Mouse (Mus musculus) MEL (cell line): ENCODE data around the gene Zar1l. TPM values are rescaled to one million over a fixed set of nuclear protein-coding genes. Genes with fewer than 3 reads are reported as not detected.

ENCODE experiments used
- DNase-seq: peaks from one replicate; pipeline ENCODE4 v3.0.0; 2011; ENCODE audit warnings: low read depth, low spot score
- H3K27ac ChIP-seq: 2 replicates; pipeline ENCODE4 v1.5.1; 2012; ENCODE audit warnings: low read depth, mild to moderate bottlenecking, control low read depth, low read length, moderate library complexity; ENCODE audit not compliant: control insufficient read depth
- H3K27me3 ChIP-seq, 2 experiments: fragments of 150-350 bp in 1 of 2; sonication (generic) in 1 of 2; 2 replicates each; pipeline ENCODE4 v1.6.1; 2012; ENCODE audit warnings: low read length in 2 of 2, mild to moderate bottlenecking in 2 of 2, improper control_type of control experiment in 1 of 2, moderate library complexity in 1 of 2; ENCODE audit not compliant: insufficient read depth in 2 of 2, control insufficient read depth in 1 of 2
- H3K36me3 ChIP-seq, 2 experiments: 2 replicates each; pipeline ENCODE4 v1.6.1; 2012 to 2014; ENCODE audit warnings: low read length in 2 of 2, improper control_type of control experiment in 1 of 2, inconsistent platforms in 1 of 2, mild to moderate bottlenecking in 1 of 2; ENCODE audit not compliant: insufficient read depth in 2 of 2, control insufficient read depth in 1 of 2
- H3K4me1 ChIP-seq, 2 experiments: fragments of 150-350 bp in 1 of 2; sonication (generic) in 1 of 2; 2 replicates each; pipeline ENCODE4 v1.6.1; 2012; ENCODE audit warnings: low read length in 2 of 2, improper control_type of control experiment in 1 of 2, mild to moderate bottlenecking in 1 of 2; ENCODE audit not compliant: insufficient read depth in 2 of 2, control insufficient read depth in 1 of 2
- H3K4me3 ChIP-seq, 2 experiments: fragments of 150-350 bp in 1 of 2; sonication (generic) in 1 of 2; 2 replicates each; pipeline ENCODE4 v1.5.1; 2012; ENCODE audit warnings: low read depth in 2 of 2, low read length in 2 of 2, mild to moderate bottlenecking in 2 of 2, moderate library complexity in 2 of 2, control low read depth in 1 of 2, improper control_type of control experiment in 1 of 2; ENCODE audit not compliant: control insufficient read depth in 1 of 2, insufficient read depth in 1 of 2
- H3K79me2 ChIP-seq: 2 replicates; pipeline ENCODE4 v1.6.1; 2012; ENCODE audit warnings: mild to moderate bottlenecking, low read length, moderate library complexity; ENCODE audit not compliant: control insufficient read depth, poor library complexity, insufficient read depth
- H3K9ac ChIP-seq: 2 replicates; pipeline ENCODE4 v1.6.1; 2012; ENCODE audit warnings: low read depth, mild to moderate bottlenecking, control low read depth, low read length, moderate library complexity; ENCODE audit not compliant: control insufficient read depth, poor library complexity, severe bottlenecking
- H3K9me3 ChIP-seq: fragments of 150-350 bp; sonication (generic); replicated peaks from 2 replicates; pipeline ENCODE4 v1.6.1; 2012; ENCODE audit warnings: mild to moderate bottlenecking, low read length, improper control_type of control experiment, moderate library complexity; ENCODE audit not compliant: insufficient read depth
- BHLHE40 ChIP-seq: IDR thresholded peaks from 2 replicates; pipeline ENCODE4 v1.6.1; 2012; ENCODE audit warnings: low read depth, mild to moderate bottlenecking, inconsistent platforms, low read length, improper control_type of control experiment, borderline replicate concordance
- CHD2 ChIP-seq: IDR thresholded peaks from 2 replicates; pipeline ENCODE4 v1.6.1; 2011; ENCODE audit warnings: low read length, improper control_type of control experiment
- CTCF ChIP-seq, 3 experiments: IDR thresholded peaks in 2 of 3; conservative IDR thresholded peaks in 1 of 3; 2 replicates each; pipeline ENCODE4 v1.5.1; 2011 to 2012; ENCODE audit warnings: low read length in 3 of 3, low read depth in 2 of 3, mild to moderate bottlenecking in 2 of 3, improper control_type of control experiment in 1 of 3, inconsistent platforms in 1 of 3, mixed read lengths in 1 of 3, moderate library complexity in 1 of 3; ENCODE audit not compliant: control insufficient read depth in 1 of 3, insufficient read depth in 1 of 3, poor library complexity in 1 of 3, severe bottlenecking in 1 of 3
- ELF1 ChIP-seq: IDR thresholded peaks from 2 replicates; pipeline ENCODE4 v1.6.1; 2014; ENCODE audit warnings: low read depth, mild to moderate bottlenecking, inconsistent platforms, low read length, improper control_type of control experiment, moderate library complexity
- EP300 ChIP-seq, 2 experiments: IDR thresholded peaks; 2 replicates each; pipeline ENCODE4 v1.6.1; 2011; ENCODE audit warnings: improper control_type of control experiment in 2 of 2, low read length in 2 of 2, low read depth in 1 of 2, mild to moderate bottlenecking in 1 of 2
- ETS1 ChIP-seq: IDR thresholded peaks from 2 replicates; pipeline ENCODE4 v1.6.1; 2012; ENCODE audit warnings: low read depth, mild to moderate bottlenecking, inconsistent platforms, low read length, improper control_type of control experiment, moderate library complexity
- HCFC1 ChIP-seq: IDR thresholded peaks from 2 replicates; pipeline ENCODE4 v1.6.1; 2012; ENCODE audit warnings: low read depth, mild to moderate bottlenecking, inconsistent platforms, low read length, improper control_type of control experiment, moderate library complexity
- MAZ ChIP-seq: IDR thresholded peaks from 2 replicates; pipeline ENCODE4 v1.6.1; 2012; ENCODE audit warnings: low read depth, mild to moderate bottlenecking, inconsistent platforms, low read length, improper control_type of control experiment
- MXI1 ChIP-seq: IDR thresholded peaks from 2 replicates; pipeline ENCODE4 v1.6.1; 2011; ENCODE audit warnings: mild to moderate bottlenecking, low read depth, low read length, improper control_type of control experiment
- MYB ChIP-seq: IDR thresholded peaks from 2 replicates; pipeline ENCODE4 v1.6.1; 2011; ENCODE audit warnings: mild to moderate bottlenecking, low read depth, low read length, improper control_type of control experiment
- NRF1 ChIP-seq: IDR thresholded peaks from 2 replicates; pipeline ENCODE4 v1.6.1; 2014; ENCODE audit warnings: low read depth, mild to moderate bottlenecking, inconsistent platforms, low read length, improper control_type of control experiment, moderate library complexity; ENCODE audit not compliant: poor library complexity, insufficient read depth, severe bottlenecking
- POLR2A ChIP-seq, 2 experiments: IDR thresholded peaks; 2 replicates each; pipeline ENCODE4 v1.6.1; 2011 to 2012; ENCODE audit warnings: low read length in 2 of 2, mild to moderate bottlenecking in 2 of 2, control low read depth in 1 of 2, improper control_type of control experiment in 1 of 2, low read depth in 1 of 2, moderate library complexity in 1 of 2; ENCODE audit not compliant: control insufficient read depth in 1 of 2, insufficient read depth in 1 of 2, poor library complexity in 1 of 2
- POLR2AphosphoS2 ChIP-seq: IDR thresholded peaks from 2 replicates; pipeline ENCODE4 v1.6.1; 2011; ENCODE audit warnings: low read length, improper control_type of control experiment
- RAD21 ChIP-seq: IDR thresholded peaks from 2 replicates; pipeline ENCODE4 v1.6.1; 2011; ENCODE audit warnings: mild to moderate bottlenecking, low read depth, low read length, improper control_type of control experiment
- RCOR1 ChIP-seq: IDR thresholded peaks from 2 replicates; pipeline ENCODE4 v1.6.1; 2012; ENCODE audit warnings: low read depth, mild to moderate bottlenecking, inconsistent platforms, low read length, improper control_type of control experiment
- SIN3A ChIP-seq: IDR thresholded peaks from 2 replicates; pipeline ENCODE4 v1.6.1; 2012; ENCODE audit warnings: low read length, improper control_type of control experiment, inconsistent platforms
- TBP ChIP-seq: IDR thresholded peaks from 2 replicates; pipeline ENCODE4 v1.8.0; 2011; ENCODE audit warnings: low read depth, low read length, improper control_type of control experiment
- TCF12 ChIP-seq: IDR thresholded peaks from 2 replicates; pipeline ENCODE4 v1.6.1; 2014; ENCODE audit warnings: low read depth, mild to moderate bottlenecking, inconsistent platforms, low read length, improper control_type of control experiment, moderate library complexity
- UBTF ChIP-seq: IDR thresholded peaks from 2 replicates; pipeline ENCODE4 v1.6.1; 2012; ENCODE audit warnings: low read depth, mild to moderate bottlenecking, inconsistent platforms, low read length, improper control_type of control experiment, moderate library complexity, borderline replicate concordance; ENCODE audit not compliant: insufficient read depth
- USF1 ChIP-seq: IDR thresholded peaks from 2 replicates; pipeline ENCODE4 v1.6.1; 2014; ENCODE audit warnings: low read depth, mild to moderate bottlenecking, inconsistent platforms, low read length, improper control_type of control experiment, moderate library complexity
- USF2 ChIP-seq, 2 experiments: IDR thresholded peaks; 2 replicates each; pipeline ENCODE4 v1.6.1; 2011 to 2012; ENCODE audit warnings: improper control_type of control experiment in 2 of 2, low read length in 2 of 2, borderline replicate concordance in 1 of 2, inconsistent platforms in 1 of 2, low read depth in 1 of 2, mild to moderate bottlenecking in 1 of 2; ENCODE audit not compliant: insufficient read depth in 1 of 2
- ZC3H11A ChIP-seq: IDR thresholded peaks from 2 replicates; pipeline ENCODE4 v1.6.1; 2012; ENCODE audit warnings: low read depth, mild to moderate bottlenecking, inconsistent platforms, low read length, improper control_type of control experiment
- ZKSCAN1 ChIP-seq: IDR thresholded peaks from 2 replicates; pipeline ENCODE4 v1.6.1; 2012; ENCODE audit warnings: low read depth, mild to moderate bottlenecking, inconsistent platforms, low read length, improper control_type of control experiment, moderate library complexity
- ZMIZ1 ChIP-seq: IDR thresholded peaks from 2 replicates; pipeline ENCODE4 v1.6.1; 2012; ENCODE audit warnings: low read depth, mild to moderate bottlenecking, inconsistent platforms, low read length, improper control_type of control experiment, moderate library complexity
- polyA plus RNA-seq, 2 experiments: library from polyadenylated mRNA; stranded (reverse) in 1 of 2; unstranded in 1 of 2; fragments of >175 nt in 1 of 2; fragments of >200 nt in 1 of 2; gene quantifications; 2 replicates each; pipeline versions ENCODE4 v1.2.1 to v1.2.4; 2012; ENCODE audit warnings: low replicate concordance in 2 of 2, low read depth in 1 of 2; ENCODE audit not compliant: insufficient read length in 2 of 2, insufficient read depth in 1 of 2, missing spikeins in 1 of 2
- total RNA-seq: library from RNA; depleted of rRNA; stranded (reverse); fragments of 300-350 nt; gene quantifications from 2 replicates; pipeline ENCODE4 v1.2.3, GENCODE M21; 2012

Zar1l gene
- total and polyA plus RNA-seq, 3 experiments: not detected

GRCm38 (mm10) chr5:150478612-150479011, 39.4 kb downstream of the Zar1l start:
- Histone ChIP-seq H3K9ac (no peak overlapping the region), H3K4me1 (no peaks in the 10 kb centered on the region), H3K4me3 (no peak overlapping the region), H3K27me3 (no peaks in the 10 kb centered on the region), H3K27ac (no peak overlapping the region), H3K9me3 (no peaks in the 10 kb centered on the region), H3K36me3 (no peaks in the 10 kb centered on the region)
- DNase-seq: no peak
- no peak for TF ChIP-seq TCF12
- TF ChIP-seq MYB: no peak
- no peak for TF ChIP-seq BHLHE40
- no peak for TF ChIP-seq USF1
- TF ChIP-seq POLR2A (IDR thresholded peaks at IDR 0.05; ENCODE audit: control insufficient read depth in 1 of 2, insufficient read depth in 1 of 2, low read depth in 1 of 2, low read length in 2 of 2, poor library complexity in 1 of 2): no peak
- no peak for TF ChIP-seq EP300 (IDR thresholded peaks at IDR 0.05; ENCODE audit: low read depth in 1 of 2, low read length in 2 of 2)
- no peak for TF ChIP-seq ETS1
- TF ChIP-seq SIN3A: no peak
- no peak for TF ChIP-seq NRF1
- no peak for TF ChIP-seq ZKSCAN1
- no peak for TF ChIP-seq RAD21
- TF ChIP-seq ZMIZ1: no peak
- TF ChIP-seq MAZ: no peak
- TF ChIP-seq, all 39 proteins: peak for 0
- no peaks in the 10 kb centered on the region for H3K79me2 ChIP-seq

- H3K79me2 ChIP-seq: no peaks in the 10 kb centered on the region
- TF ChIP-seq TCF12 (no peak), ELF1 (no peak), ETS1 (no peak), MYB (no peak), UBTF (no peak), TBP (no peak), BHLHE40 (no peak), MXI1 (no peak), ZKSCAN1 (no peak), POLR2AphosphoS2 (no peak), CHD2 (no peak), NRF1 (no peak), RCOR1 (no peak), CTCF (IDR thresholded peaks at IDR 0.05 in 2 of 3, conservative IDR thresholded peaks at IDR 0.05 in 1 of 3; ENCODE audit: control insufficient read depth in 1 of 3, insufficient read depth in 1 of 3, low read depth in 2 of 3, low read length in 3 of 3, poor library complexity in 1 of 3, severe bottlenecking in 1 of 3) (no peak), HCFC1 (no peak), ZC3H11A (no peak), USF2 (IDR thresholded peaks at IDR 0.05; ENCODE audit: borderline replicate concordance in 1 of 2, insufficient read depth in 1 of 2, low read depth in 1 of 2, low read length in 2 of 2) (no peak)
- no peak overlapping the region for H3K9ac ChIP-seq
- H3K4me1 ChIP-seq: no peaks in the 10 kb centered on the region
- DNase-seq: no peak
- no peak overlapping the region for H3K4me3 ChIP-seq
- H3K9me3 ChIP-seq: no peaks in the 10 kb centered on the region
- no peak overlapping the region for H3K27ac ChIP-seq
- H3K36me3 ChIP-seq: no peaks in the 10 kb centered on the region
- H3K27me3 ChIP-seq: no peaks in the 10 kb centered on the region
Observed at GRCm38 (mm10) chr5:150477364-150477763, 40.6 kb downstream of the Zar1l start.
